ENCODE assay signal across 8 mouse cellular contexts in genomic region chr16:11203600-11204390, GRCm38 (mm10). TPM values are rescaled to one million over a fixed set of nuclear protein-coding genes. Genes with fewer than 3 reads are reported as not detected.
A peak's percentile ranks its signal among the peaks of the same experiment; 100 is the strongest.
DNase-seq lines count a peak whose midpoint lies in the region; ATAC-seq and TF ChIP-seq lines count a peak whose summit lies in the region.

No protein-coding gene starts in this region.

- TF ChIP-seq EP300 in liver, postnatal 0 days (IDR thresholded peaks at IDR 0.05; ENCODE audit: low read depth), result no peak

- H3K27ac ChIP-seq in kidney, adult 2 months (ENCODE audit: insufficient read depth, low read depth, low read length), result no peak overlapping the region
- H3K27ac ChIP-seq in forebrain, embryonic 13.5 days, result 0 out of 2 replicates have a peak overlapping the region, but pooled peaks have one; percentile 3
- peak overlapping the region; percentile 89; the same call in 1 of the 2 replicates for H3K27ac ChIP-seq in liver, postnatal 0 days (ENCODE audit: low read depth)

- no peak for TF ChIP-seq POLR2A in kidney, adult 2 months (IDR thresholded peaks at IDR 0.05; ENCODE audit: low read depth, low read length)

- H3K36me3 ChIP-seq in kidney, adult 2 months (ENCODE audit: control insufficient read depth, insufficient read depth, low read length), result peaks cover 2% of the 10 kb centered on the region; the same call in 1 of the 2 replicates
- H3K36me3 ChIP-seq in G1E (replicated peaks), result peaks cover 63% of the 10 kb centered on the region
- H3K36me3 ChIP-seq in forebrain, embryonic 13.5 days (ENCODE audit: poor library complexity, severe bottlenecking), result peaks cover 45% of the 10 kb centered on the region
- peaks cover 23% of the 10 kb centered on the region; the same call in 1 of the 2 replicates for H3K36me3 ChIP-seq in liver, postnatal 0 days (replicated peaks; ENCODE audit: insufficient read depth, low read length)

- peak overlapping the region; percentile 83 for H3K4me3 ChIP-seq in kidney, adult 2 months (ENCODE audit: insufficient read depth, low read depth, low read length)
- H3K4me3 ChIP-seq in G1E (ENCODE audit: low read depth, low read length), result peak overlapping the region; percentile 97
- peak overlapping the region; percentile 97 for H3K4me3 ChIP-seq in forebrain, embryonic 13.5 days
- H3K4me3 ChIP-seq in liver, postnatal 0 days (ENCODE audit: low read depth, low read length), result peak overlapping the region; percentile 82

- no peak for TF ChIP-seq CTCF in kidney, adult 2 months (conservative IDR thresholded peaks at IDR 0.05; ENCODE audit: insufficient read depth, insufficient read length, low read depth, low read length)
- no peak for TF ChIP-seq CTCF in G1E (IDR thresholded peaks at IDR 0.05; ENCODE audit: low read depth, low read length)
- no peak for TF ChIP-seq CTCF in liver, postnatal 0 days (IDR thresholded peaks at IDR 0.05; ENCODE audit: low read depth)

- H3K9ac ChIP-seq in forebrain, embryonic 13.5 days, result peak overlapping the region; percentile 95
- H3K9ac ChIP-seq in liver, postnatal 0 days (replicated peaks), result peak overlapping the region; percentile 85

- H3K27me3 ChIP-seq in kidney, adult 2 months (replicated peaks; ENCODE audit: control insufficient read depth, insufficient read depth, low read length), result no peaks in the 10 kb centered on the region
- no peaks in the 10 kb centered on the region for H3K27me3 ChIP-seq in G1E (ENCODE audit: insufficient read depth, low read length)
- no peaks in the 10 kb centered on the region for H3K27me3 ChIP-seq in forebrain, embryonic 13.5 days
- H3K27me3 ChIP-seq in liver, postnatal 0 days (ENCODE audit: insufficient read depth, low read length), result no peaks in the 10 kb centered on the region

- DNase-seq in kidney, adult 2 months, result no peak
- no peak for DNase-seq in kidney, postnatal 10 days
- DNase-seq in G1E (ENCODE audit: low spot score), result peak; percentile 21
- no peak for DNase-seq in liver, postnatal 0 days
- DNase-seq in natural killer cell, adult 2 months (ENCODE audit: low spot score in 2 of 2), result no peak
- no peak for DNase-seq in adrenal gland, adult 2 months
- no peak for DNase-seq in T-cell, adult 2 months (ENCODE audit: low spot score)

- H3K4me1 ChIP-seq in kidney, adult 2 months (ENCODE audit: control insufficient read depth, insufficient read depth, low read length), result peaks cover 6% of the 10 kb centered on the region; the same call in 1 of the 2 replicates
- H3K4me1 ChIP-seq in G1E (ENCODE audit: insufficient read depth, low read depth, low read length), result peaks cover 39% of the 10 kb centered on the region
- peaks cover 35% of the 10 kb centered on the region for H3K4me1 ChIP-seq in forebrain, embryonic 13.5 days
- peaks cover 19% of the 10 kb centered on the region for H3K4me1 ChIP-seq in liver, postnatal 0 days (ENCODE audit: insufficient read depth)

- H3K9me3 ChIP-seq in G1E (replicated peaks), result no peaks in the 10 kb centered on the region
- no peaks in the 10 kb centered on the region for H3K9me3 ChIP-seq in forebrain, embryonic 13.5 days (replicated peaks)
- H3K9me3 ChIP-seq in liver, postnatal 0 days (ENCODE audit: low read length), result no peaks in the 10 kb centered on the region

- WGBS in kidney, adult 2 months, result 3% methylated on average over 24 of the region's 24 CpGs
- 8% methylated on average over 24 of the region's 24 CpGs for WGBS in forebrain, embryonic 13.5 days
- whole genome bisulfite sequencing in liver, postnatal 0 days (ENCODE audit: insufficient replicate concordance), result 2% methylated on average over 24 of the region's 24 CpGs

- no peak for ATAC-seq in G1E (ENCODE audit: extremely low read depth, insufficient number of reproducible peaks, low FRiP score, poor library complexity, severe bottlenecking)
- ATAC-seq in forebrain, embryonic 13.5 days, result peak; percentile 64
- peak; percentile 44 for ATAC-seq in liver, postnatal 0 days

- peak overlapping the region; percentile 95 for H3K4me2 ChIP-seq in forebrain, embryonic 13.5 days
- H3K4me2 ChIP-seq in liver, postnatal 0 days (ENCODE audit: low read depth, low read length), result peak overlapping the region; percentile 94

RNA-seq across cellular contexts. Expression of gene Rsl1d1, which starts 0.7 kb away (rescaled TPM):
- polyA plus RNA-seq in kidney, adult 2 months (2012; rRNA removed), result 6.1 and 9.5 TPM in 2 replicates
- 229 and 276 TPM in 2 replicates for total RNA-seq in G1E (2014; fragmentation: Nextera tagmentation)
- total RNA-seq in G1E (2017), result 224 and 269 TPM in 2 replicates
- 30.1 and 44.2 TPM in 2 replicates for polyA plus RNA-seq in G1E (2012)
- polyA plus RNA-seq in forebrain, embryonic 13.5 days (2015; fragmentation: Nextera tagmentation; extraction: Ambion mirVana), result 191 and 193 TPM in 2 replicates
- polyA plus RNA-seq in liver, postnatal 0 days (2015; fragmentation: Nextera tagmentation; extraction: Ambion mirVana), result 60.7 and 61.7 TPM in 2 replicates
- total RNA-seq in adrenal gland, adult 2 months (2021), result 10 to 100 TPM; 65.7 to 82.2 TPM
- 1.3 TPM in 2 replicates for polyA plus RNA-seq in adrenal gland, adult 2 months (2012; rRNA removed)

RNA-seq across cellular contexts. Expression of gene Zc3h7a, which starts 27.6 kb away (rescaled TPM):
- 29.5 and 32.9 TPM in 2 replicates for polyA plus RNA-seq in kidney, adult 2 months (2012; rRNA removed)
- total RNA-seq in G1E (2014; fragmentation: Nextera tagmentation), result 270 and 306 TPM in 2 replicates
- 228 and 262 TPM in 2 replicates for total RNA-seq in G1E (2017)
- 9.1 and 12.0 TPM in 2 replicates for polyA plus RNA-seq in G1E (2012)
- polyA plus RNA-seq in forebrain, embryonic 13.5 days (2015; fragmentation: Nextera tagmentation; extraction: Ambion mirVana), result 75.4 and 79.6 TPM in 2 replicates
- 18.5 and 22.5 TPM in 2 replicates for polyA plus RNA-seq in liver, postnatal 0 days (2015; fragmentation: Nextera tagmentation; extraction: Ambion mirVana)
- 10 to 100 TPM; 46.7 to 79.2 TPM for total RNA-seq in adrenal gland, adult 2 months (2021)
- 12.3 and 15.0 TPM in 2 replicates for polyA plus RNA-seq in adrenal gland, adult 2 months (2012; rRNA removed)

RNA-seq across cellular contexts. Expression of gene Gspt1, which starts 50.3 kb away (rescaled TPM):
- polyA plus RNA-seq in kidney, adult 2 months (2012; rRNA removed), result 17.4 and 19.1 TPM in 2 replicates
- total RNA-seq in G1E (2014; fragmentation: Nextera tagmentation) (562 and 636 TPM in 2 replicates), G1E (2017) (115 and 135 TPM in 2 replicates)
- polyA plus RNA-seq in G1E (2012), result 196 and 274 TPM in 2 replicates
- polyA plus RNA-seq in forebrain, embryonic 13.5 days (2015; fragmentation: Nextera tagmentation; extraction: Ambion mirVana), result 60.3 and 64.9 TPM in 2 replicates
- polyA plus RNA-seq in liver, postnatal 0 days (2015; fragmentation: Nextera tagmentation; extraction: Ambion mirVana), result 25.2 and 31.1 TPM in 2 replicates
- 100 to 1,000 TPM; 120 to 193 TPM for total RNA-seq in adrenal gland, adult 2 months (2021)
- polyA plus RNA-seq in adrenal gland, adult 2 months (2012; rRNA removed), result 61.8 and 118 TPM in 2 replicates
